Mouse (Mus musculus): ENCODE measurements around the gene Lsm14b.

DNA sequence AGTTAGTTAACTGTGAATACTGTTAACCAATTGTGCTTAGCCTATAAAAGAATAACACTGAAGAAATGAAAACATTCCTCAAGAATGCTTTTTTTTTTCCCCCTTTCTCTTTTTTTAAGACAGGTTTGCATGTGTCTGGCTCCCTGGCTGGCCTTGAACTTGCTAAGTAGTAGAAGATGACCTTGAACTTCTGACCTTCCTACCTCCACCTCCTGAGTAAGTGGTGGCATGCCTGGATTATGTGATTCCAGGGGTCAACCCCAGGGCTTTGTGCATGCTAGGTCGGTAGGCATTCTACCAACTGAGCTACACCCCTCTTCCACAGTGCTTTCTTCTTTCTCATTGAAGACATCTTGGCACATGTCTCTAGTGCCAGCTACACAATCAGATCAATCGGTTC lies 46.9 kb downstream of the Lsm14b start:
- TF ChIP-seq ZC3H11A (IDR thresholded peaks at IDR 0.05; ENCODE audit: borderline replicate concordance, low read depth, low read length) (no peak), MAFK (IDR thresholded peaks at IDR 0.05; ENCODE audit: insufficient read depth, low read depth, low read length) (no peak), ZNF384 (IDR thresholded peaks at IDR 0.05; ENCODE audit: low read depth, low read length) (no peak), HCFC1 (IDR thresholded peaks at IDR 0.05; ENCODE audit: borderline replicate concordance, insufficient read depth, low read length) (no peak), CHD2 (IDR thresholded peaks at IDR 0.05; ENCODE audit: low read depth, low read length) (no peak)

Measured in ES-E14 (cell line).